Mouse (Mus musculus) erythroblast, embryonic 14.5 days (primary cell): ENCODE data around the gene Evi5.

ENCODE experiments used
- GATA1 ChIP-seq: IDR thresholded peaks from 2 replicates; pipeline ENCODE4 v1.6.1; 2012; ENCODE audit warnings: low read length, inconsistent platforms, mixed read lengths
- TAL1 ChIP-seq: IDR thresholded peaks from 3 replicates; pipeline ENCODE4 v1.6.1; 2012; ENCODE audit warnings: low read length, inconsistent platforms, mixed read lengths

DNA sequence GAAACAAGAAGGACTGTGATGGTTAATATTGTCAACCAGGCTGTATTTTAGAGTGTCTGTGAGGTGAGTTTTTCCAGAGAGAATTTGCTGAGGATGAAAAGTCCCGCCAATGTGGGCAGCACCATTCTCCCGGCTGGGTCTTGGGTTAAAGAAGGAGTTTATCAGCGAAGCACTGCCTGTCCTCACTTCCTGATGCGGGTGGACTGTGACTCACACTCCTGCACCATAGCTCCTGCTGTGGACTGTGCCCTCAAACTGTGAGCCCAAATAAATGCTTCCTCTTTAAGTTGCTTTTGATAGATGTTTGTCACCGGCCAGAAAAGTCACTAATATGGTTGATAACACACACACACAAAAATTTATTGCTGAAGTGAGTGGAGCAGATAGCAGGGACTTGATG lies 138.7 kb downstream of the Evi5 start:
- TF ChIP-seq TAL1 = no peak
- TF ChIP-seq GATA1 = no peak
